Mouse (Mus musculus) ovary, postnatal 10 days (tissue): ENCODE measurements around the gene Vps4a.
A peak's percentile ranks its signal among the peaks of the same experiment; 100 is the strongest.

ENCODE experiments used
- DNase-seq: peaks from one replicate; pipeline ENCODE4 v3.0.0; 2022; ENCODE audit warnings: low spot score

Vps4a gene

DNA sequence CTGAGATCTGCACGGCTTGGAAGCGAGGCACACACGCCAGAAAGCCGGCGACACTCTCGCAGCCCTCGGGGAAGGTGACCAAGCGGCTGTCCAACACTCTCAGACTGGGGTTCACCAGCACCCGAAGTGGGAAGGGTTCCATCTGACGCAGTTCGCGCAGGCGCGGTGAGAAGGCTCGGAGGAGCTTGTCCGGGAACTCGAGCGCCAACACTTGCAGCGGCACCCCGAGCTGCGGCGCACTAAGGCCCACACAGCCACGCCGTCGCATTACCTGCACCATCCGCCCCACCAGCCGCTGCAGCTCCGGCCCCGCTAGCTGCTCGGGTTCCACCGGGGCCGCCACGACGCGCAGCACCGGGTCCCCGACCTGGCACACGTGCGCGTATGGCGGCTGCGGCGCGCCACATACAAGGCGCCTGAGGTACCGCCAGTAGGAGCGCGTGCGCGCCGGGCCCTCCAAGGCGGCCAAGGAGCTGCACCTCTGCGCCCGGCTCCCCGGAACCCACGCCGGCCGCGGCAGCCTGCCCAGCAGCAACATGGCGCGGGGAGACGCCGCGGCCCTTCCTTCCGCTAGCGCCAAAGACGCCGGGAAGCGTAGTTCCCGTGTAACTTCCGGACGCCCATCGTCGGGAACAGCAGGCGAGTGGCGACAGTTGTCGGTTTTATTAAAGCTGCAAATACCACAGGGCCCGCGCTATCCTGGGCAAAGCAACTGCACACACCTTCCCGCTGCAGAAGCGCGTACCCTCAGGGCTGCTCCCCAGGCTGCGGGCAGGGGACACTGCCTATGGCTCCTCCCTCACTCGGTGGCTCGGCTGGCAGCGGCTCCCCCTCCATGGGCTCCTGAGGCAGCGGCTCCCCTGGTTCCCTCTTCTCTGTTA is 17.3 kb downstream of the Vps4a start, which contains the start of gene Pdf:
Gene Pdf (minus strand): TSS at position 554 of the 881 bp plus-strand sequence.
- DNase-seq = peak; percentile 63

- DNase-seq = no peak
These were observed 18.5 kb downstream of the Vps4a start for GRCm38 (mm10) chr8:107049480-107049879.

GRCm38 (mm10) chr8:107052046-107052445 is 21.0 kb downstream of the Vps4a start:
- DNase-seq = no peak

GRCm38 (mm10) chr8:107056076-107056972 is 25.3 kb downstream of the Vps4a start, which contains the start of the genes Cog8 and Nip7:
Cog8 (minus strand) TSS chr8:107056689.
Nip7 (plus strand) TSS chr8:107056877.
- peak; percentile 73 for DNase-seq

DNA sequence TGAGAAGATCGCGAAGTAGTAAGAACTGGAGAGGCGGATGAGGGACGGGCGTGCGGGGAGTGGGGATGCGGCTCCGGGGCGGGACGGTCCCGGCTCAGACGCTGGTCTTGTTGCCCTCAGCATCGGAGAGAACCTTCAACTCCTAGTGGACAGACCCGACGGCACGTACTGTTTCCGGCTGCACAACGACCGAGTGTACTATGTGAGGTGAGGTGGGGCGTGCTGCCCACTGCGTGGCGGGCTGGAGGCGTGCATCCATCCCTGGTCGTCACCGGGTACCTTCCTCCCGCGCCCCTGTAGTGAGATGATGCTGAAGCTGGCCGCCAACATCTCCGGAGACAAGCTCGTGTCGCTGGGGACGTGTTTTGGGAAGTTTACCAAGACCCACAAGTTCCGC is 25.9 kb downstream of the Vps4a start:
- no peak for DNase-seq

DNA sequence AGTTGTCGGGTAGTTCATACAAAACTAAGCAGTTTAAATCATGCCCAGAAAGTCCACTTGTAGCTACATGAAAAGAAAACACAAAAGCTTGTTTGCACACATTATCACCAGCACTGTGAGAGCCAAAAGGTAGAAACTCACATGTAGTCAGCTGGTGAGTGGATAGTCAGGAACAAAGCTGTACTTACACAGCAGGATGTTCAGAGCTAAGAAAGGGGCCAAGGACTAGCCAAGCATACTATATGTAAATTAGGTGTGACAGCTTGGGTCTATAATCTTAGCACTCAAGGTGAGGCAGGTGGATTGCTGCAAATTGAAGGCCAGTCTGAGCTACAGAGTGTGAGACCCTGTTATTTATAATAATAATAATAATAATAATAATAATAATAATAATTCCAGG is 31.6 kb downstream of the Vps4a start:
- no peak for DNase-seq

- DNase-seq = no peak
These were observed 34.8 kb downstream of the Vps4a start, which contains the start of gene Tmed6 for GRCm38 (mm10) chr8:107065511-107066496. Tmed6 (minus strand) TSS chr8:107065644.

DNA sequence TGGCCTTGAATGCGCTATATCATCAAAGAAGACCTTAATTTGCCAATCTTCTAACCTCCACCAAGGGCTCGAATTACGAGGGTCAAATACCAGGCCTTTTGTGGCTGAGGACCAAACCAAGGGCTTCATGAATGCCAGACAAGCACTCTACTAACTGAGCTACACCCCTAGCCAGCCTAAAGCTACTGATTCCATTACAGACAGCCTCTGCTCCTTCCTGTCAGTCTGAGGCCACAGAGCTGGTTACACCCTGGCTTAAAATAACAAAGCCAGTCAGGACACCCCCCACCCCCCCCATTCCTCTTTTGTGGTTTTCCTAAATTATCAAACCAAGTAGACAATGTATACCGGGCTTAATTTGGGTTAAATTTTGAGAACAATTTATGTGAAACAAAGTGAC is 42.7 kb downstream of the Vps4a start:
- DNase-seq = no peak

DNA sequence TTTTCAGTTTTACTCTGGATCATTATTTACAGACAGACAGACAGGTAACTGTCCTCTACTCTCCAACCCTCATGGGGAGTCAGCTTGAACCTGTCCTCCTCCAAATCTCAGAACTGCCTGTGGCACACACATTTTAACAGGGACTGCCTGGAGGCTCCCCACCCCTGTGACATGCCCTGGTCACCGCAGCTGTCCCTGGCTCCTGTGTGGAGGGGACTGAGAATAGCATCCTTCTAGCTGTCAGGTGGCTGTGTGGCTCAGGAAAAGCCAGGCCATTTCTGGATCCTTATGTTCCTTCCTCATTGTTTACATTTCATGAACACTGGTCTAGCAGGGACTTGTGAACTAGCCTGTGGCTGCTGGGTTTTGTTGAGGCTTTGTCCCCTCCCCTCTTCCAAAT is 43.1 kb downstream of the Vps4a start:
- DNase-seq = no peak

- no peak for DNase-seq
These were observed 45.3 kb downstream of the Vps4a start for GRCm38 (mm10) chr8:107076239-107076888.

- DNase-seq = no peak
These were observed 54.3 kb downstream of the Vps4a start for GRCm38 (mm10) chr8:107085358-107085757.

- DNase-seq = no peak
These were observed 55.0 kb downstream of the Vps4a start for GRCm38 (mm10) chr8:107086018-107086417.

DNA sequence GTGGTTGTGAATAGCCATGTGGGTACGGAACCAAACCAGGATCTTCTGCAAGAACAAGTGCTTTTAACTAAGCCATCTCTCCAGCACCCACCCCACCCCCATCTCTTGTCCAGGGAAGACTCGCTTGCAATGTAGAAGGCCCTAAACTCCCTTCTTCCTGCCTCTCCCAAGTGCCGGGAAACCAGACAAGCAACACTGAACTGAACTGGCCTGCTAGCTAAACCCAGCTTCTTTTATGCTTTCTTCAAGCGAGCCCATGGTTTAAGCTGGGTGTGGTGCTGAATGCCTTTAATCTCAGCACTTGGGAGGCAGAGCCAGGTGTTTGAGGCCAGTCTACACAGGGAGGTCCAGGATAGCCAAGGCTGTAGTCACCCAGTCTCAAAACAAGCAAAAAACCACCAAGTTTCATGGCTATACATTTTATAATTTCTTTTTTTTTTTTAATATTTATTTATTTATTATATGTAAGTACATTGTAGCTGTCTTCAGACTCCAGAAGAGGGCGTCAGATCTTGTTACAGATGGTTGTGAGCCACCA is 57.6 kb downstream of the Vps4a start:
- no peak for DNase-seq

- DNase-seq = no peak
These were observed 59.5 kb downstream of the Vps4a start for GRCm38 (mm10) chr8:107090531-107090930.
